Mouse (Mus musculus) midbrain, embryonic 10.5 days (tissue): Measurements from ENCODE around the gene Sox18. TPM values are rescaled to one million over a fixed set of nuclear protein-coding genes. Genes with fewer than 3 reads are reported as not detected.
A peak's percentile ranks its signal among the peaks of the same experiment; 100 is the strongest.

ENCODE experiments used
- DNase-seq: peaks from one replicate; pipeline ENCODE4 v3.0.0-alpha.2; 2017; ENCODE audit warnings: low spot score
- H3K27ac ChIP-seq: fragments of 300-500 bp; sonication (generic); replicated peaks from 2 replicates; pipeline ENCODE4 v1.5.1; 2016; ENCODE audit warnings: mild to moderate bottlenecking
- H3K27me3 ChIP-seq: fragments of 300-500 bp; sonication (generic); 2 replicates; pipeline ENCODE4 v1.6.1; 2016; ENCODE audit warnings: low read depth, mild to moderate bottlenecking; ENCODE audit not compliant: poor library complexity, severe bottlenecking
- H3K36me3 ChIP-seq: fragments of 300-500 bp; sonication (generic); 2 replicates; pipeline ENCODE4 v1.6.1; 2016; ENCODE audit warnings: mild to moderate bottlenecking, moderate library complexity
- H3K4me1 ChIP-seq: fragments of 300-500 bp; sonication (generic); 2 replicates; pipeline ENCODE4 v1.6.1; 2016
- H3K4me3 ChIP-seq: fragments of 300-500 bp; sonication (generic); 2 replicates; pipeline ENCODE4 v1.5.1; 2016; ENCODE audit warnings: mild to moderate bottlenecking, moderate library complexity
- H3K9me3 ChIP-seq: fragments of 300-500 bp; sonication (generic); replicated peaks from 2 replicates; pipeline ENCODE4 v1.6.1; 2016; ENCODE audit warnings: mild to moderate bottlenecking
- polyA plus RNA-seq: library from polyadenylated mRNA; unstranded; fragments of >200 nt; fragmentation: Nextera tagmentation; extraction: Ambion mirVana; gene quantifications from 2 replicates; pipeline ENCODE4 v1.2.1, GENCODE M21; 2016

Gene Sox18
- polyA plus RNA-seq, 1 experiment from 2014 or later = 18.8 TPM

GRCm38 (mm10) chr2:181628471-181628870 is 43.0 kb downstream of the Sox18 start:
- no peaks in the 10 kb centered on the region for H3K4me1 ChIP-seq
- H3K9me3 ChIP-seq = no peaks in the 10 kb centered on the region
- no peak overlapping the region for H3K27ac ChIP-seq
- H3K4me3 ChIP-seq = no peak overlapping the region
- H3K27me3 ChIP-seq = no peaks in the 10 kb centered on the region
- H3K36me3 ChIP-seq = peaks cover 72% of the 10 kb centered on the region
- DNase-seq = no peak

DNA sequence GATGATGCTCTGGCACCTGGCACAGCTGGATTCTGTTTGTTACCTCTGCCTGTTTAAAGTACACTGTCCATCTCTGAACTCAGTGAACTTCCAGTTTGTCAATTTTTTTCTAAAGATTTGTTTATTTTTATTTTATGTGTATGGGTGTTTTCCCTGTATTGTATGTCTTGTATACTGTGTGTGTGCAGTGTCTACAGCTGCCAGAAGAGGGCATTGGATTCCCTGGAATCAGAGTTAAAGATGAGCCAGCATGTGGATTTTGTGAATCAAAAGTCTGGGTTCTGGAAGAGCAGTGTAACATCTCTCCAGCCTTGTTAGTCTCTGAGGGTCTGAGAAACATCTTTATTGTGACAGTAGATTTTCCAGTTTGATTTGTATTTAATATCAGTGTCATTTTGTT is 48.0 kb downstream of the Sox18 start:
- DNase-seq = peak; percentile 14
- Histone ChIP-seq H3K27ac (no peak overlapping the region), H3K4me3 (no peak overlapping the region), H3K27me3 (no peaks in the 10 kb centered on the region), H3K4me1 (no peaks in the 10 kb centered on the region), H3K36me3 (peaks cover 76% of the 10 kb centered on the region), H3K9me3 (no peaks in the 10 kb centered on the region)

Other genes with a start within 250 kb of the Sox18 start
- gene Zbtb46, start 212.2 kb downstream of the Sox18 start, polyA plus RNA-seq = 16.8 and 19.0 TPM in 2 replicates
- 0.07 TPM in 1 of 2 replicates, not detected in the other for gene Abhd16b, start 178.4 kb downstream of the Sox18 start, polyA plus RNA-seq
- 164 and 167 TPM in 2 replicates for gene Tpd52l2, start 174.5 kb downstream of the Sox18 start, polyA plus RNA-seq
- 95.6 and 110 TPM in 2 replicates for gene Dnajc5, start 151.2 kb downstream of the Sox18 start, polyA plus RNA-seq
- gene Uckl1, start 86.7 kb downstream of the Sox18 start, polyA plus RNA-seq = 49.8 and 59.3 TPM in 2 replicates
- gene Prpf6, start 79.8 kb downstream of the Sox18 start, polyA plus RNA-seq = 82.0 and 85.4 TPM in 2 replicates
- gene Zfp512b, start 78.8 kb downstream of the Sox18 start, polyA plus RNA-seq = 34.6 and 48.0 TPM in 2 replicates
- gene Samd10, start 72.4 kb downstream of the Sox18 start, polyA plus RNA-seq = 36.4 and 56.1 TPM in 2 replicates
- 0.19 and 0.32 TPM in 2 replicates for gene Gm29797, start 14.6 kb downstream of the Sox18 start, polyA plus RNA-seq
- 14.5 and 18.0 TPM in 2 replicates for gene Tcea2, start 8.7 kb upstream of the Sox18 start, polyA plus RNA-seq
- gene Rgs19, start 22.3 kb upstream of the Sox18 start, polyA plus RNA-seq = 74.5 and 81.1 TPM in 2 replicates
- not detected in 2 replicates for gene Lkaaear1, start 26.8 kb upstream of the Sox18 start, polyA plus RNA-seq
- gene Oprl1, start 43.4 kb upstream of the Sox18 start, polyA plus RNA-seq = 6.4 and 14.5 TPM in 2 replicates
- 14.3 and 33.2 TPM in 2 replicates for gene Myt1, start 91.7 kb upstream of the Sox18 start, polyA plus RNA-seq
- gene Pcmtd2, start 166.2 kb upstream of the Sox18 start, polyA plus RNA-seq = 24.8 and 29.7 TPM in 2 replicates
- 106 TPM in 2 replicates for gene Polr3k, start 192.7 kb upstream of the Sox18 start, polyA plus RNA-seq